ENCODE assay signal across 25 mouse cellular contexts in the genomic region with DNA sequence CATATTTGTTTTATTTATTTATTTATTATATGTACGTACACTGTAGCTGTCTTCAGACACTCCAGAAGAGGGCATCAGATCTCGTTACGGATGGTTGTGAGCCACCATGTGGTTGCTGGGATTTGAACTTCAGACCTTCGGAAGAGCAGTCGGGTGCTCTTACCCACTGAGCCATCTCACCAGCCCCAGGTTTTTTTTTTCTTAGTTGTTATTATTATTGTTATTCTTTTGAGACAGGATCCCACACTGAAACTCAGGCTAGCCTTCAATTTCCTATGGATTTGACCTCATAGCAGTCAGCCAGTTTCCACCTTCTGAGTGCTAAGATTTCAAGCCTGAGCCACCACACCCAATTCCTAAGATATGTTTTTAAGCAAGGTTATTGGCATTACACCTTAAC. TPM values are rescaled to one million over a fixed set of nuclear protein-coding genes. Genes with fewer than 3 reads are reported as not detected.
"Had no signal": no experiment of that assay in that cellular context is flagged by ENCODE, and none has a peak within 500 bp of the region (broad histone marks: within the 10 kb centered on the region; RNA-seq: fewer than 3 reads in every experiment).

No protein-coding gene starts in this region.

RNA-seq across cellular contexts. Expression of a gene that starts 1.8 kb away (rescaled TPM):
- total RNA-seq: left cerebral cortex, postnatal 10 days; left cerebral cortex, postnatal 14 days; liver, adult 2 months; megakaryocyte-erythroid progenitor cell, adult 5-6 weeks; midbrain, postnatal 0 days; monocyte, adult 5-6 weeks had no signal
- polyA plus RNA-seq: limb, embryonic 10.5 days; limb, embryonic 11.5 days; limb, embryonic 12.5 days; liver, adult 2 months; liver, embryonic 11.5 days; liver, embryonic 12.5 days; liver, embryonic 13.5 days; liver, embryonic 14.5 days; liver, embryonic 15.5 days; liver, embryonic 16.5 days; liver, postnatal 0 days; lung, adult 2 months; lung, embryonic 14.5 days; lung, postnatal 0 days; macrophage; midbrain, embryonic 12.5 days; midbrain, embryonic 16.5 days; midbrain, postnatal 0 days; neural tube, embryonic 11.5 days; neural tube, embryonic 12.5 days had no signal

RNA-seq across cellular contexts. Expression of a gene that starts 34.1 kb away (rescaled TPM):
- total RNA-seq: liver, adult 2 months; megakaryocyte progenitor cell, adult 5-6 weeks; megakaryocyte-erythroid progenitor cell, adult 5-6 weeks; monocyte, adult 5-6 weeks had no signal
- polyA plus RNA-seq: limb, embryonic 10.5 days; liver, adult 2 months; liver, embryonic 11.5 days; liver, embryonic 14.5 days; liver, embryonic 15.5 days; liver, embryonic 16.5 days; liver, postnatal 0 days; lung, adult 2 months; lung, embryonic 14.5 days; macrophage; midbrain, embryonic 12.5 days had no signal
